Mouse (Mus musculus) neural tube, embryonic 15.5 days (tissue): ENCODE measurements around the gene Pvr. TPM values are rescaled to one million over a fixed set of nuclear protein-coding genes. Genes with fewer than 3 reads are reported as not detected.

Source experiments
- ATAC-seq: fragments of 200-750 bp; cut with Nextera tagmentation; 2 replicates; pipeline ENCODE4 v1.8.0; 2017; ENCODE audit warnings: mild to moderate bottlenecking, moderate TSS enrichment, moderate library complexity; ENCODE audit not compliant: low FRiP score
- H3K27ac ChIP-seq: fragments of 300-500 bp; sonication (generic); replicated peaks from 2 replicates; pipeline ENCODE4 v1.5.1; 2015; ENCODE audit warnings: mild to moderate bottlenecking, inconsistent platforms
- H3K27me3 ChIP-seq: fragments of 300-500 bp; sonication (generic); replicated peaks from 2 replicates; pipeline ENCODE4 v1.6.1; 2015; ENCODE audit warnings: inconsistent platforms
- H3K36me3 ChIP-seq: fragments of 300-500 bp; sonication (generic); 2 replicates; pipeline ENCODE4 v1.6.1; 2015; ENCODE audit warnings: inconsistent platforms
- H3K4me1 ChIP-seq: fragments of 300-500 bp; sonication (generic); 2 replicates; pipeline ENCODE4 v1.6.1; 2015; ENCODE audit warnings: inconsistent platforms
- H3K4me2 ChIP-seq: fragments of 300-500 bp; sonication (generic); 2 replicates; pipeline ENCODE4 v1.6.1; 2015; ENCODE audit warnings: inconsistent platforms, mild to moderate bottlenecking, moderate library complexity
- H3K4me3 ChIP-seq: fragments of 300-500 bp; sonication (generic); replicated peaks from 2 replicates; pipeline ENCODE4 v1.5.1; 2015; ENCODE audit warnings: mild to moderate bottlenecking, inconsistent platforms
- H3K9ac ChIP-seq: fragments of 300-500 bp; sonication (generic); replicated peaks from 2 replicates; pipeline ENCODE4 v1.6.1; 2015; ENCODE audit warnings: mild to moderate bottlenecking, inconsistent platforms
- H3K9me3 ChIP-seq: fragments of 300-500 bp; sonication (generic); replicated peaks from 2 replicates; pipeline ENCODE4 v1.6.1; 2016; ENCODE audit warnings: inconsistent platforms
- WGBS: fragments of 180-500 bp; shearing (Covaris S2); methylation state at CpG from one replicate; pipeline ENCODE4 v1.1.7; 2015; ENCODE audit warnings: mixed read lengths; 5-methylcytosine and 5-hydroxymethylcytosine counted together
- polyA plus RNA-seq: library from polyadenylated mRNA; unstranded; fragments of >200 nt; fragmentation: Nextera tagmentation; extraction: Ambion mirVana; gene quantifications from 2 replicates; pipeline ENCODE4 v1.2.1, GENCODE M21; 2015

Gene Pvr
- polyA plus RNA-seq, 1 experiment from 2014 or later: 12.5 TPM

DNA sequence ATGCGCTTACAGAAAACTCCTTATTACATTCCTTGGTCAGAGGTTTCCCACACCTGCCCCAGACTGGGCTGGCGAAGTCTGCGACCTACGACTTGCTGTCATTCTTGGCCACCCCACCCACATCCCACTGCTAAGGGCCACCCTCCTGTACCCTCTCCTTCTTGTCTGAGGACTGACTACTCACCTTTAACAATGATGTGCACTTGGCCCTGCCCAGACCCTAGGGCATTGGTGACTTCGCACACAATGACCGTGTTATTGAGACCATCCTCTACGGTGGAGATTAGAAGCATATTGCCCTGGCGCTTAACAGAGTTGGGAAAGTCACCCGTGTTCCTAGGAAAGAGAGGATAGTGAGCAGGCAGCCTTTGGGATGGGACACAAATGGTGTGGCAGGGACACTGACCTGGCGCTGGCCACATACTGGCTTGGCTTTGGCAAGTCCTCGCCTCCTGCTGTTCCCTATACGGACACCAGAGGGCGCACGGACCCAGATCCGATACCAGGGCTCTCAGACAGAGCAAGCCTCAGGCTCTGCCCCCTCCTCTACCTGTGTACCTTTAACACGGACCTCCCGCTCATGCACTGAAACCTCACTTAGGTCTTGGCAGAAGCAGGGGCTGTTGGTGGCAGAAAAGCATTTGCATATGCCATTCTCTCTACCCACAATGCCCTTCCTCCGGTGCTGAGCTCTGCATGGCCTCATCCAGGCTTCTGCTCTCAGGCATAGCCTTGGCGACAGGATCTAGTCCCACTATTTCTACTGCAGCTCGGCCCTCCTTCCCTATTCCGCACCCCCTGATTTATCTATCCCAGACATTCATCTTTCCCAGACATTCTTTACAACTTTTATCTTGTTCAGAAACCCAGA, 10.3 kb downstream of the Pvr start:
- H3K9ac ChIP-seq: no peak overlapping the region
- peak; percentile 78 for ATAC-seq
- no peak overlapping the region for H3K27ac ChIP-seq
- no peaks in the 10 kb centered on the region for H3K4me1 ChIP-seq
- no peak overlapping the region for H3K4me3 ChIP-seq
- WGBS: 51% methylated on average over 21 of the region's 21 CpGs
- H3K9me3 ChIP-seq: 0 out of 2 replicates have a peak, but pooled peaks cover 4% of the 10 kb centered on the region
- H3K4me2 ChIP-seq: no peak overlapping the region
- H3K27me3 ChIP-seq: no peaks in the 10 kb centered on the region
- peaks cover 30% of the 10 kb centered on the region for H3K36me3 ChIP-seq

DNA sequence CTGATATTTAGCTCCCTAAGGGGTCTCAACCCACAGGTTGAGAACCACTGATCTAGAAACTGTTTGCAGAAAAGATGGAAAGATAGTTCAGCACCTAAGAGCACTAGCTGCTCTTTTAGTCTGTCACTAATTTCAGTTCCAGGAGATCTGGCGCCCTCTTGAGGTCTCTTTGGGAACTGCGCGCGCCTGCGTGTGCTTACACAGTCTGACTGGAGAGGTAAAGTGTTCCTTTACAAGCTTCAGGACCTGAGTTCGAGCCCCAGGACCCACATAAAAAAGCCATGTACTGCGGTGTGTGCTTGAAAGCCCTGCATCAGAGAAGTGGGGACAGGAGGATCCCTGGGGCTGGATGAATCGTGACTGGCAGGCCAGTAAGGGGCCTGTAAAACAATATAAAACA, 31.1 kb downstream of the Pvr start:
- Histone ChIP-seq H3K9me3 (no peaks in the 10 kb centered on the region), H3K4me1 (no peaks in the 10 kb centered on the region), H3K4me2 (no peak overlapping the region), H3K36me3 (no peaks in the 10 kb centered on the region), H3K9ac (no peak overlapping the region), H3K27ac (no peak overlapping the region), H3K4me3 (no peak overlapping the region), H3K27me3 (no peaks in the 10 kb centered on the region)
- no peak for ATAC-seq
- WGBS: 51% methylated on average over 8 of the region's 8 CpGs

DNA sequence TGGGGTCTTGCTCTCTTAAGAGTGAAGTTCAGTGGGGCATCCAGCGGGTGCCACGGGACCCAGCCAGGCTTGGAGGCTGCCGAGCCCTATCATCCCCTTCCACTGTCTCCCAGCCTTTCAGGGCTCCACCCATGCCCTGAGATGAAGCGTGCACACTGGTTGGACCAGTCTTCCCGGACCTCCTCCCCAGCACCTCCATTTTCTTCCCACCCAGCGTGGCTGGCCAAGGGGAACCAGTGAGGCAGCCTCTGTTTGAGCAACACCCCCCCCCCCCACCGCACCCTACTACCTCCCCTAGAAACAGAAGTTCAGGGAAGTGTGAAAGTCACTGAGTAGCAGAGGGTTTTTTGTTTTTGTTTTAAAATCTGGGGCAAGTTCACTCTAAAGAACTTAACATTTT, 33.1 kb downstream of the Pvr start, which contains the start of gene Ceacam19:
Ceacam19 (minus strand) TSS at position 117 of the 400 bp plus-strand sequence.
- H3K4me1 ChIP-seq: no peaks in the 10 kb centered on the region
- no peaks in the 10 kb centered on the region for H3K27me3 ChIP-seq
- no peak for ATAC-seq
- H3K9ac ChIP-seq: no peak within 1 kb of the TSS
- no peak within 1 kb of the TSS for H3K4me3 ChIP-seq
- no peak within 1 kb of the TSS for H3K27ac ChIP-seq
- WGBS: 74% methylated on average over 7 of the region's 7 CpGs
- no peak within 1 kb of the TSS for H3K4me2 ChIP-seq
- no peaks in the 10 kb centered on the region for H3K9me3 ChIP-seq
- no peaks in the 10 kb centered on the region for H3K36me3 ChIP-seq

DNA sequence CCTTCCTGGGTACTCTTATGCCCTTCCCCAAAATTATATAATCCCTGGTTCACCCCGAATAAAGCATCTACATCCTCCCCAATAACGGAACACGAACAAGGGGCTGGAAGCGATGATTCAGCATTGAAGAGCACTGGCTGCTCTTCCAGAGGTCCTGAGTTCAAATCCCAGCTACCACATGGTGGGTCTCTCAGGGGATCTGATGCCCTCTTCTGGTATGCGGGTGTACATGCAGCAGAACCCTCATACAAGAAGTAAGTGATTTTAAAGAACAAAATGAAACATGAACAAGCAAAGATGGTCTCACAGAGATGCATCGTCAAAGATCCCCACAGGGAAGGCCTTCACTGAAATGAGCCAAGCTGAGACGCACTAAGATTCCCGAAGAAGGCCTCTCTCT, 40.2 kb downstream of the Pvr start:
- ATAC-seq: no peak
- no peaks in the 10 kb centered on the region for H3K36me3 ChIP-seq
- no peak overlapping the region for H3K27ac ChIP-seq
- 83% methylated on average over 8 of the region's 8 CpGs for WGBS
- H3K9ac ChIP-seq: no peak overlapping the region
- no peaks in the 10 kb centered on the region for H3K27me3 ChIP-seq
- no peak overlapping the region for H3K4me3 ChIP-seq
- H3K4me2 ChIP-seq: no peak overlapping the region
- no peaks in the 10 kb centered on the region for H3K9me3 ChIP-seq
- H3K4me1 ChIP-seq: no peaks in the 10 kb centered on the region

DNA sequence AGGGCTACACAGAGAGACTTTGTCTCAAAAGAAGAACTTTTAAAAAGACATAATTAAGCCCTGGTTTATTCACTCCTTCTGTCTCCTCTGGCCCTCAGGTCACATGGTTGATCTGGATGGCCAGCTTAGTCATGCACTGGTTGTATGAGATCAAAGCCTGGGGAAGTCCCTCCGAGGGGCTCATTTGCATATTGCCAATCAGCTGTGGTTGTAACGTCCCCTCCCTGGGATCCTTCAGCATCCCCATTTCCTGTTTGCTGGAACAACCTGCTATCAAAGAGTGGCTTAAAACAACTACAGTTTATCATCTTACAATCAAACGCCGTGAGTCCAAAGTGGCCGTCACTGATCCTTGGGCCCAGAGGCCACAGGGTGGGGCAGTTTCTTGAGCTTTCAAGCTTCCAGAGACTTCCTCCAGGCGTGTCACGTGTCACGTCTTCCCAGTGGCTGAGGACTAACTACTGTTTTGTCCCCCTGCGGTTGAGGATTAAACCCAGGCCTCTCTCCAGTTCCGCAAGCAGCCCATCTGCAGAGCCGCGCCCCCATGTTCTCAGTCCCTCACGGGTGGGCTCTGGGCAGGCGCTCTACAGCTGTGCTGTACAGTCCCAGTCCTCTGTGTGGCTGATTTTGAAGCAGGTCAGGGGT, 44.1 kb downstream of the Pvr start:
- Histone ChIP-seq H3K4me1 (no peaks in the 10 kb centered on the region), H3K27ac (no peak overlapping the region), H3K9me3 (no peaks in the 10 kb centered on the region), H3K4me2 (no peak overlapping the region), H3K27me3 (no peaks in the 10 kb centered on the region), H3K4me3 (no peak overlapping the region), H3K36me3 (no peaks in the 10 kb centered on the region), H3K9ac (no peak overlapping the region)
- WGBS: 65% methylated on average over 14 of the region's 14 CpGs
- peak; percentile 28; the same call in 1 of the 2 replicates for ATAC-seq

DNA sequence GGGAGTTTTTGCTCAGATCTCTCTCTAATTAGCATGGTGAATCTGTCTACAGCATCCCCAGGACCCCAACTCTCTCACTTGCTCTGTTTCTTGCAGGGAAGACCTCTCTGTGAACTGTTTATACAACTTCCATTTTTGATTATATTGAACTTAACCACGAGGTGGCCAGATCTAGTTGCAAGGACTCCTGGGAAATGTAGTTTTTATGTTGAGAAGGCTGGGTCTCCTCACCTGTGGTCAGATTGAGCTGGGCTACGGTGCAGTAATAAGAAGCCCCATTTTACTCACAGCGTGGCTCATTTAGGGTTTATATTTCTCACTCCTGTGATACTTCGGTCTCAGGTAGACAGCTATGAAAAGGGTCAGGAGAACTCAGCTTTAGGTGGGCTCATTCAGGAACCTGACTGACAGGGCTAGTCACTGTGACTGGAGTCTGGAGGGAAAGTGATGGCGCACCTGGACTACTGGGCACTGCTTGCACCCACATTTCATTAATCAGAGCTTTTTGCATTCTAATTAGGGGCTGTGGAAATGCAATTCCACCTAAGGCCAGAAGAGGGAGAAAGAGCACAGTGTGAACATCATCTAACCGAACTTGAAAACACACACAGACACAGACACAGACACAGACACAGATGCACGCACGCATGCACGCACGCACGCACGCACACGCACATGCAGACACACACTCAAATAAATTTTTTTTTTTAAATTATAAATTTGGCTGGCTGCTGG, 44.8 kb downstream of the Pvr start:
- Histone ChIP-seq H3K27me3 (no peaks in the 10 kb centered on the region), H3K4me1 (no peaks in the 10 kb centered on the region), H3K36me3 (no peaks in the 10 kb centered on the region), H3K9ac (no peak overlapping the region), H3K9me3 (no peaks in the 10 kb centered on the region), H3K4me3 (no peak overlapping the region), H3K4me2 (no peak overlapping the region), H3K27ac (no peak overlapping the region)
- 54% methylated on average over 13 of the region's 13 CpGs for WGBS
- ATAC-seq: peak; percentile 80

DNA sequence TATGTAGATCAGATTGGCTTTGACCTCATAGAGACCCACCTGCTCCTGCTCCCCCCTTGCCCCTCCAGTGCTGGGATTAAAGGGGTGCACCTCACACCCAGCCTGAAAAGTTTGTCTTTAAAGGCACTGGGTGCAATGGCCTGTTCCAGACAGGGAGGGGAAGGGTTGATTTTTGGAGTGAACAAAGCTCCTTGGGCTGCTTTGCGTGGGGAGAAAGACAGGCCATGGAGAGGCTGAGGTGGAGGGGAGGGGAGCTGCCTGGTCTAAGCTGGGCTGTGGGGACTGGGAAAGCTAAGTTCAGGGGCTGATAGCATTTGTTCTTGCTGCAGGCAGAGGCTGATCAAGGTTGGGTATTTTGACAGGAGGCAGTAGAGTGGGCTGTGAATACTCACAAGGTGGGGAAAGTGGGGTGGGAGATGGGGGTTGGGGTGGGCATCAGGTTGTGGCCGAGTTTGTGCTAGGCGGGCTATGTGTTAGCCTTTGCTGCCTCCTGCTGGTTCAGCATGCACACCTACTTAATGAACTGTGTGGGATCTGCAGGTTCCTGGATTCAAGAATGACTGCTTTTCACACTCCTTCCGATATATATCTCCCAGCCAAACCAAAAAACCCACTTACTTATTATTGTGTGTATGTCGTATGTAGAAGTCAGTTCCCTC, 48.9 kb downstream of the Pvr start:
- Histone ChIP-seq H3K9ac (no peak overlapping the region), H3K4me1 (no peaks in the 10 kb centered on the region), H3K27ac (no peak overlapping the region), H3K36me3 (no peaks in the 10 kb centered on the region), H3K9me3 (no peaks in the 10 kb centered on the region), H3K4me2 (no peak overlapping the region), H3K27me3 (no peaks in the 10 kb centered on the region), H3K4me3 (no peak overlapping the region)
- no peak for ATAC-seq
- WGBS: 57% methylated on average over 5 of the region's 5 CpGs

DNA sequence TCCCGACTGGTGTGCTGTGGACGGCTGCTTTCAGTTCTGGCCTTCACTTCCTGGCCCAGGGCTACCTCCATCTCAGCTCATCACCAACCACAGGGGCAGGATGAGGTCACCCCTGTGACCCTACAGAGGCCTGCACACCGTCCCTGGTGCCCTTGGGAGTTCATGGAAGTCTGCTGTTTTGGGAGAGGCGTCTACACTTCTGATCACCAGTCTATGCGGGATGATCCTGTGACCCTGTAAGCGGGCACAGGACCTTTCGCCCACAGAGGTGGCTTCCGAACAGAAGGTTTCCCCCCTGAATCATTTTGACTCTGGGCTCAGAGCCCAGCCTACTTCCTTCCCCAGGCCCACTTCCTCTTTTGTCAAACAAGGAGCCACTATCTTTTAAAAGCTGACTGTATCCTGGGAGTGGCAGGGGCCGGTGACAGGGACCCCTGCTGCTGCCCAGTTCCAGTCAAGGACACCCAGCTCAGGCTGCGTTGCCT, 49.8 kb downstream of the Pvr start:
- H3K27me3 ChIP-seq: no peaks in the 10 kb centered on the region
- no peak overlapping the region for H3K4me3 ChIP-seq
- no peaks in the 10 kb centered on the region for H3K36me3 ChIP-seq
- ATAC-seq: no peak
- H3K4me2 ChIP-seq: no peak overlapping the region
- H3K9me3 ChIP-seq: no peaks in the 10 kb centered on the region
- 75% methylated on average over 10 of the region's 10 CpGs for WGBS
- no peak overlapping the region for H3K9ac ChIP-seq
- H3K27ac ChIP-seq: no peak overlapping the region
- H3K4me1 ChIP-seq: no peaks in the 10 kb centered on the region

DNA sequence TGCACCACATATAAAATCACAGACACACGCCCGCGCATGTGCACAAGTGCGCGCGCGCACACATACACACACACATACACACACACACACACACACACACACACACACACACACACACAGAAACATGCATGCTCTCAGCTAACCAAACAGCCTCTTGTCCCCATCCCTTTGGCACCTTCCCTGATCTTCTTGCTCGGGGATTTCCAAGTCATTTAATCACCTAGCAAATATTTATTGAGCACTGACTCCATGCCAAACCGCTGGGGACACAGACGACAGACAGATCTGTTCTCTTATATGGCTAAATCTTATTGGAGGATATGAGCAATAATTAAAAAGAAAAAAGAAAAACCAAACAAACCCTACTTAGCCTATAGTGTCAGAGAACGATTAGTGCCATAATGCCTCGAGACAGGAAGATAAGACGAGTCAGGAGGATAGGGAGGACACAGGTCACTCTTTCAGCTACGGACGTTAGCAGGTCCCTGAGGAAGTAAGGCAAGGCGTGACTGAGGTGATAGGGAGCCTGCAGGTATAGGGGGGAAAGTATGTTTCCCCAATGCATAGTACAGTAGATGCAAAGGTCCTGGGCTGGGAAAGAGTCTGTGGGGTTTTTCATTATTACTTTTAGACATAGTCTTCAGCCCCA, 53.1 kb downstream of the Pvr start:
- 90% methylated on average over 16 of the region's 16 CpGs for WGBS
- no peak for ATAC-seq

DNA sequence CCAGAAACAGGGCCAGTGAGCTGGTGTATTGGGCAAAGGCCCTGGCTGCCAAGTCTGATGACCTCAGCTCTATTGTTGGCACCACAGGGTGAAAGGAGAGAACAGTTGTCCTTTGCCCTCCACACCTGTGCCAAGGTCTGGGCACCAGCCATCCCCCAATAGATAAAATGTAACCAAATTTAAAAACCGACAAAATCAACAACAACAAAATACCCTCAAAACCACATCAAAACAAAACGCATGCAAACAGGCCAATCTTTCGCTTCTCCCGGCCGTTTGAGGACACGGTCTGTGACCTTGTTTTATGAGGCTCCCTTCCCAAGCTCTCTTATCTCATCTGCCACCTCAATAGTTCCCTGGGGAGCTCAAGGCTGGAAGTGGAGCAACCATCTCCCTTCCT, 54.5 kb downstream of the Pvr start:
- H3K9me3 ChIP-seq: no peaks in the 10 kb centered on the region
- no peak overlapping the region for H3K4me3 ChIP-seq
- no peaks in the 10 kb centered on the region for H3K36me3 ChIP-seq
- H3K27me3 ChIP-seq: no peaks in the 10 kb centered on the region
- no peak for ATAC-seq
- H3K9ac ChIP-seq: no peak overlapping the region
- WGBS: 81% methylated on average over 6 of the region's 6 CpGs
- no peak overlapping the region for H3K27ac ChIP-seq
- no peak overlapping the region for H3K4me2 ChIP-seq
- H3K4me1 ChIP-seq: no peaks in the 10 kb centered on the region

More for the DNA sequence above, 53.1 kb downstream of the Pvr start:
- Histone ChIP-seq H3K27ac (no peak overlapping the region), H3K27me3 (no peaks in the 10 kb centered on the region), H3K9me3 (no peaks in the 10 kb centered on the region), H3K36me3 (no peaks in the 10 kb centered on the region), H3K4me1 (no peaks in the 10 kb centered on the region), H3K4me3 (no peak overlapping the region), H3K9ac (no peak overlapping the region), H3K4me2 (no peak overlapping the region)
